Mouse (Mus musculus): Measurements from ENCODE around the gene Atoh7. TPM values are rescaled to one million over a fixed set of nuclear protein-coding genes. Genes with fewer than 3 reads are reported as not detected.
A peak's percentile ranks its signal among the peaks of the same experiment; 100 is the strongest.

Atoh7 gene
- total RNA-seq, 1 experiment = not detected

- DNase-seq (ENCODE audit: low read depth, low spot score) = no peak
- H3K4me1 ChIP-seq (ENCODE audit: control insufficient read depth in 2 of 2, insufficient read depth in 2 of 2, low read length in 2 of 2, poor library complexity in 1 of 2) = no peaks in the 10 kb centered on the region
- H3K9ac ChIP-seq (ENCODE audit: insufficient read depth, low read depth, low read length, poor library complexity, severe bottlenecking) = no peak overlapping the region
- no peak overlapping the region for H3K27ac ChIP-seq (ENCODE audit: insufficient read depth, low read depth, low read length, poor library complexity, severe bottlenecking)
- TF ChIP-seq ZC3H11A (IDR thresholded peaks at IDR 0.05; ENCODE audit: borderline replicate concordance, low read depth, low read length) = no peak
- no peak; the same call in 1 of the 2 replicates for TF ChIP-seq HCFC1 (IDR thresholded peaks at IDR 0.05; ENCODE audit: borderline replicate concordance, insufficient read depth, low read length)
- no peak for TF ChIP-seq ZNF384 (IDR thresholded peaks at IDR 0.05; ENCODE audit: low read depth, low read length)
- TF ChIP-seq CHD2 (IDR thresholded peaks at IDR 0.05; ENCODE audit: low read depth, low read length) = no peak
- no peak for TF ChIP-seq MAFK (IDR thresholded peaks at IDR 0.05; ENCODE audit: insufficient read depth, low read depth, low read length)
- no peak overlapping the region for H3K4me3 ChIP-seq (ENCODE audit: insufficient read depth in 1 of 2, low read depth in 1 of 2, low read length in 2 of 2, poor library complexity in 1 of 2, severe bottlenecking in 1 of 2)
- in situ Hi-C loops (cut with MboI; ENCODE audit: low sequenced_read_pairs in 2 of 2, unreplicated experiment in 2 of 2) = no loop called here
- no peaks in the 10 kb centered on the region for H3K9me3 ChIP-seq (ENCODE audit: control insufficient read depth, insufficient read depth, low read depth, low read length)
- no peaks in the 10 kb centered on the region for H3K36me3 ChIP-seq (ENCODE audit: control insufficient read depth, insufficient read depth, low read length, poor library complexity, severe bottlenecking)
Measured at GRCm38 (mm10) chr10:63065561-63065960, 33.9 kb upstream of the Atoh7 start.

GRCm38 (mm10) chr10:63065988-63066387 lies 33.5 kb upstream of the Atoh7 start:
- H3K27ac ChIP-seq (ENCODE audit: insufficient read depth, low read depth, low read length, poor library complexity, severe bottlenecking) = no peak overlapping the region
- in situ Hi-C loops (cut with MboI; ENCODE audit: low sequenced_read_pairs in 2 of 2, unreplicated experiment in 2 of 2) = no loop called here
- no peaks in the 10 kb centered on the region for H3K9me3 ChIP-seq (ENCODE audit: control insufficient read depth, insufficient read depth, low read depth, low read length)
- peak; percentile 59 for DNase-seq (ENCODE audit: low read depth, low spot score)
- no peaks in the 10 kb centered on the region for H3K36me3 ChIP-seq (ENCODE audit: control insufficient read depth, insufficient read depth, low read length, poor library complexity, severe bottlenecking)
- H3K4me1 ChIP-seq (ENCODE audit: control insufficient read depth in 2 of 2, insufficient read depth in 2 of 2, low read length in 2 of 2, poor library complexity in 1 of 2) = no peaks in the 10 kb centered on the region
- H3K4me3 ChIP-seq (ENCODE audit: insufficient read depth in 1 of 2, low read depth in 1 of 2, low read length in 2 of 2, poor library complexity in 1 of 2, severe bottlenecking in 1 of 2) = no peak overlapping the region
- H3K9ac ChIP-seq (ENCODE audit: insufficient read depth, low read depth, low read length, poor library complexity, severe bottlenecking) = no peak overlapping the region
- TF ChIP-seq ZNF384 (IDR thresholded peaks at IDR 0.05; ENCODE audit: low read depth, low read length) (no peak), ZC3H11A (IDR thresholded peaks at IDR 0.05; ENCODE audit: borderline replicate concordance, low read depth, low read length) (peak; percentile 81)

- H3K36me3 ChIP-seq (ENCODE audit: control insufficient read depth, insufficient read depth, low read length, poor library complexity, severe bottlenecking) = no peaks in the 10 kb centered on the region
- H3K9me3 ChIP-seq (ENCODE audit: control insufficient read depth, insufficient read depth, low read depth, low read length) = no peaks in the 10 kb centered on the region
- H3K9ac ChIP-seq (ENCODE audit: insufficient read depth, low read depth, low read length, poor library complexity, severe bottlenecking) = no peak overlapping the region
- no peak overlapping the region for H3K4me3 ChIP-seq (ENCODE audit: insufficient read depth in 1 of 2, low read depth in 1 of 2, low read length in 2 of 2, poor library complexity in 1 of 2, severe bottlenecking in 1 of 2)
- no peak for DNase-seq (ENCODE audit: low read depth, low spot score)
- in situ Hi-C loops (cut with MboI; ENCODE audit: low sequenced_read_pairs in 2 of 2, unreplicated experiment in 2 of 2) = no loop called here
- H3K4me1 ChIP-seq (ENCODE audit: control insufficient read depth in 2 of 2, insufficient read depth in 2 of 2, low read length in 2 of 2, poor library complexity in 1 of 2) = peaks cover 4 to 6% of the 10 kb centered on the region in 2 experiments; a peak in 3 of 4 replicates
- H3K27ac ChIP-seq (ENCODE audit: insufficient read depth, low read depth, low read length, poor library complexity, severe bottlenecking) = no peak overlapping the region
- TF ChIP-seq ZC3H11A (IDR thresholded peaks at IDR 0.05; ENCODE audit: borderline replicate concordance, low read depth, low read length) (no peak), CHD2 (IDR thresholded peaks at IDR 0.05; ENCODE audit: low read depth, low read length) (no peak), HCFC1 (IDR thresholded peaks at IDR 0.05; ENCODE audit: borderline replicate concordance, insufficient read depth, low read length) (no peak), ZNF384 (IDR thresholded peaks at IDR 0.05; ENCODE audit: low read depth, low read length) (no peak)
Measured at GRCm38 (mm10) chr10:63086304-63086703, 13.1 kb upstream of the Atoh7 start.

GRCm38 (mm10) chr10:63089103-63089757 lies 10.2 kb upstream of the Atoh7 start:
- in situ Hi-C loops (cut with MboI; ENCODE audit: low sequenced_read_pairs in 2 of 2, unreplicated experiment in 2 of 2) = no loop called here
- no peaks in the 10 kb centered on the region for H3K36me3 ChIP-seq (ENCODE audit: control insufficient read depth, insufficient read depth, low read length, poor library complexity, severe bottlenecking)
- peak overlapping the region in 1 of 2 experiments; percentile 26; a peak in 2 of 4 replicates for H3K4me3 ChIP-seq (ENCODE audit: insufficient read depth in 1 of 2, low read depth in 1 of 2, low read length in 2 of 2, poor library complexity in 1 of 2, severe bottlenecking in 1 of 2)
- no peaks in the 10 kb centered on the region for H3K9me3 ChIP-seq (ENCODE audit: control insufficient read depth, insufficient read depth, low read depth, low read length)
- TF ChIP-seq MAFK (IDR thresholded peaks at IDR 0.05; ENCODE audit: insufficient read depth, low read depth, low read length) (no peak), HCFC1 (IDR thresholded peaks at IDR 0.05; ENCODE audit: borderline replicate concordance, insufficient read depth, low read length) (no peak), ZC3H11A (IDR thresholded peaks at IDR 0.05; ENCODE audit: borderline replicate concordance, low read depth, low read length) (no peak), CHD2 (IDR thresholded peaks at IDR 0.05; ENCODE audit: low read depth, low read length) (no peak), ZNF384 (IDR thresholded peaks at IDR 0.05; ENCODE audit: low read depth, low read length) (no peak)
- peaks cover 4 to 6% of the 10 kb centered on the region in 2 experiments; a peak in 3 of 4 replicates for H3K4me1 ChIP-seq (ENCODE audit: control insufficient read depth in 2 of 2, insufficient read depth in 2 of 2, low read length in 2 of 2, poor library complexity in 1 of 2)
- no peak overlapping the region for H3K27ac ChIP-seq (ENCODE audit: insufficient read depth, low read depth, low read length, poor library complexity, severe bottlenecking)
- DNase-seq (ENCODE audit: low read depth, low spot score) = peak; percentile 59
- no peak overlapping the region for H3K9ac ChIP-seq (ENCODE audit: insufficient read depth, low read depth, low read length, poor library complexity, severe bottlenecking)

All from ES-E14 (cell line).